Mouse (Mus musculus): Measurements from ENCODE around the gene Dyrk1a. TPM values are rescaled to one million over a fixed set of nuclear protein-coding genes. Genes with fewer than 3 reads are reported as not detected.

Gene Dyrk1a
- polyA plus RNA-seq, 1 experiment from 2014 or later, result 11.3 TPM

DNA sequence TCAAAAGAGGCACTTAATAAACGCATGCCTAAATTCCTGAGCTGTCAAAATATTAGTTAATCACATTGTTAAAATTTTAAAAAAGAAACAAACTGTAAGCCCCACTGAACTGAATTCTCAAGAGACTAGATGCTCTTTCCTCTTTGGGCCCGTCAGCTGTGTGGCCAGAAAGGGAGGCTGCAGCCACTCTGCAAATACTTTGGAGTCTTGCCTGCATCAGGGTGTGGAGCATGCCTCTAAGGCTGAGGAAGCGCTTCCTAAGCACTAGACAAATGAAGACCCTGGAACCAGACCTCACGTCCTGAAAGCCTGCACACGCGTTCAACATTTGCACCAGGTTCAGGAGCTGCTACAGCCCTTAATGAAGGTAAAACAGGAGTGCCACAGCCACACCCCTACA, 36.1 kb upstream of the Dyrk1a start:
- H3K9me3 ChIP-seq (ENCODE audit: control insufficient read depth, low read length), result no peaks in the 10 kb centered on the region
- H3K4me3 ChIP-seq (ENCODE audit: low read depth, low read length), result no peak overlapping the region
- WGBS, result 72% methylated on average over 6 of the region's 6 CpGs
- ATAC-seq (ENCODE audit: low FRiP score), result no peak
- H3K4me2 ChIP-seq, result no peak overlapping the region
- H3K4me1 ChIP-seq (ENCODE audit: control insufficient read depth, insufficient read depth, low read length), result no peaks in the 10 kb centered on the region
- no peak for DNase-seq (ENCODE audit: low spot score, missing footprints)
- H3K27me3 ChIP-seq (ENCODE audit: control insufficient read depth, insufficient read depth, low read length), result no peaks in the 10 kb centered on the region
- H3K36me3 ChIP-seq (ENCODE audit: control insufficient read depth, insufficient read depth, low read length), result no peaks in the 10 kb centered on the region
- H3K9ac ChIP-seq (ENCODE audit: low read length), result no peak overlapping the region
- no peak overlapping the region for H3K27ac ChIP-seq (ENCODE audit: low read depth, low read length)

DNA sequence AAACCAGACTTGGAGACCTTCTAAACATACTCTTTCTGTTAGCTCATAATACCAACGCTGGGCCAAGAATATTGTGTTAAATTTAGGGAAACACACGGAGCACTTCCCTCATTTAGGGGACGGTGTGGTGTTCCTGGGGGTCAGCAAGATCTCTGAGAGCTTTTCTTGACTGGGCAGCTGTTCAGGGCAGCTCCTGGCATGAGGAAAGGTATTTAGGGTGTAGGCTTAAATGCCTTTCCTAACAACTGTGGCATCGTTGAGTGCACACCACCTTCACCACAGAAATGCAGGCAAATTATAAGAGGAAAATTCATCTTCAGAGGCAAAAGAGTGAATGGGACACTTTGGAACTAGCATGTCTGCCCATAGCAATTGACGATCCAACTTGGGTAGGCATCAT, 34.1 kb upstream of the Dyrk1a start:
- no peaks in the 10 kb centered on the region for H3K36me3 ChIP-seq (ENCODE audit: control insufficient read depth, insufficient read depth, low read length)
- H3K27ac ChIP-seq (ENCODE audit: low read depth, low read length), result no peak overlapping the region
- no peaks in the 10 kb centered on the region for H3K9me3 ChIP-seq (ENCODE audit: control insufficient read depth, low read length)
- whole genome bisulfite sequencing, result 86% methylated on average over 5 of the region's 5 CpGs
- no peak for ATAC-seq (ENCODE audit: low FRiP score)
- no peak for DNase-seq (ENCODE audit: low spot score, missing footprints)
- no peak overlapping the region for H3K9ac ChIP-seq (ENCODE audit: low read length)
- H3K4me1 ChIP-seq (ENCODE audit: control insufficient read depth, insufficient read depth, low read length), result no peaks in the 10 kb centered on the region
- no peak overlapping the region for H3K4me2 ChIP-seq
- H3K27me3 ChIP-seq (ENCODE audit: control insufficient read depth, insufficient read depth, low read length), result no peaks in the 10 kb centered on the region
- no peak overlapping the region for H3K4me3 ChIP-seq (ENCODE audit: low read depth, low read length)

DNA sequence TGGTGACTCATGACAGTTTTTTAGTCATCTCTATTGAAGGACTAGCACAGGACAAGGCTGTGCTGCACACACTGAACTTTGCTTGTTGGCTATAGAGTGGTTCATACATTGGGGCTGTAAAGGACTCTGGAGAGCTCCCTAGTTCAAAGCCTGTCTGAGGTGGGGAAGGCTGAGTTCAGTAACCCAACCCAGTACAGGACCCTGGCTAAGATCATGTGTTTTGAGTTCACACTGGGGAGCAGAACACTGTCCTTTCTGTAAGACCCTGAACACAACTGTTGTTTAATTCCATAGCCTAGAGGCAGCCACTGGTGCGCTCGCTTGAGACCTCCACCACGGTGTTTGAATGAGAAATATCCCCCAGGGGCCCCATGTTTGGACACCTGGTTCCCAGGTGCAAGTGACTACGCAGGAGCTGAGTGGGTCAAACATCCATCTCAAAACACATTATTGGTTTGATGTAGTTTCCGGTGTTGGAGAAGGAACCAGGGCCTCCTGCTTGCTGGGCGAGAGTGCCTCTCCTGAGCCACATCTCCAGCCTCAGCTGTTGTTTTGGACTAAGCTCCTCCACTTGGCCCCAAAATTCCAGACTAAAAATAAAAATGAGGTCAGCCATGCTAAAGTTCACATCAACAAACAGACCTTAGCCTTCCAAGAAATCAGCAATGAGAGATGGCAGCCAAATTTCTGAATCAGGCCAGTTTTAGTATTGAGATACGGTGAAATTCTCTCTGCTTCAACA, 33.2 kb upstream of the Dyrk1a start:
- Histone ChIP-seq H3K36me3 (ENCODE audit: control insufficient read depth, insufficient read depth, low read length) (no peaks in the 10 kb centered on the region), H3K9me3 (ENCODE audit: control insufficient read depth, low read length) (no peaks in the 10 kb centered on the region), H3K27ac (ENCODE audit: low read depth, low read length) (no peak overlapping the region), H3K9ac (ENCODE audit: low read length) (no peak overlapping the region), H3K4me2 (no peak overlapping the region), H3K4me3 (ENCODE audit: low read depth, low read length) (no peak overlapping the region), H3K27me3 (ENCODE audit: control insufficient read depth, insufficient read depth, low read length) (no peaks in the 10 kb centered on the region), H3K4me1 (ENCODE audit: control insufficient read depth, insufficient read depth, low read length) (no peaks in the 10 kb centered on the region)
- ATAC-seq (ENCODE audit: low FRiP score) (no peak), DNase-seq (ENCODE audit: low spot score, missing footprints) (no peak)
- WGBS, result 84% methylated on average over 7 of the region's 7 CpGs

DNA sequence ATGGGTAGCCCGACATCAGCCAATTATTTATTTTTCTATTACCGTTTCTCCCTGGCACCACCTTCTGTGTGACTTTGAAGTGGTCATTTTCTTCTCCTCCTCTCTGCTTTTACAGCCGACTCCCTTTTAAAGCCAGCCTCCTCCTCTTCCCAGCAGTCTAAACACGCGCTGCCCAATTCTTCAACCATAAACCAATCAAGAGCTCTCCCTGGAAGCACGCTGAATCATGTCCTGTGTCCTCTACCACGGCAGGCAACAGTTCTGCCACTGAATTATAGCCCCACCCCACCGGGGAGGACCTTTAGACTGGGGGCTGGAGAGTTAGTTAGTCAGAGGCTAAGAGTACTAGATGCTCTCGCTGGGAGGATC, 32.7 kb upstream of the Dyrk1a start:
- no peaks in the 10 kb centered on the region for H3K4me1 ChIP-seq (ENCODE audit: control insufficient read depth, insufficient read depth, low read length)
- H3K4me2 ChIP-seq, result no peak overlapping the region
- ATAC-seq (ENCODE audit: low FRiP score) (no peak), DNase-seq (ENCODE audit: low spot score, missing footprints) (no peak)
- no peaks in the 10 kb centered on the region for H3K27me3 ChIP-seq (ENCODE audit: control insufficient read depth, insufficient read depth, low read length)
- no peak overlapping the region for H3K4me3 ChIP-seq (ENCODE audit: low read depth, low read length)
- WGBS, result 74% methylated on average over 9 of the region's 9 CpGs
- H3K36me3 ChIP-seq (ENCODE audit: control insufficient read depth, insufficient read depth, low read length), result no peaks in the 10 kb centered on the region
- H3K9ac ChIP-seq (ENCODE audit: low read length), result no peak overlapping the region
- no peaks in the 10 kb centered on the region for H3K9me3 ChIP-seq (ENCODE audit: control insufficient read depth, low read length)
- H3K27ac ChIP-seq (ENCODE audit: low read depth, low read length), result no peak overlapping the region

DNA sequence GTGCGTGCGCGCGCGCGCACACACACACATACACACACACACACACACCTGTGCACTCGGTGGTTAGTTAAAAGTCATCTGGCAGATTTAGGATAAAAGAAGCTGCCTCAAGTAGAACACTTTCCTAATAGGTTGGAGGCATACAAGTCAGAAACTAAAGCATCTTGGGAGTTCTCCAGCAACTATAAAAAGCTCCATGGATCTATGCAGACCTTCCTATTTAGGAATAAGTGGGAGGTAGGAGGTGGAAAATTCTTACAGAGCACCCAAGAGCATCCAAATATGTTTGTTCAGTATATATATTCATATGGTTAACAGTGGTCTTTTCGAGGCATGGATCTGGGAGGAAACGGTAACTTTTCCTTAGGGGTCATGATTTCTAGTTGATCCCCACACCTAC, 29.7 kb upstream of the Dyrk1a start:
- WGBS, result 98% methylated on average over 9 of the region's 9 CpGs
- H3K27me3 ChIP-seq (ENCODE audit: control insufficient read depth, insufficient read depth, low read length), result no peaks in the 10 kb centered on the region
- DNase-seq (ENCODE audit: low spot score, missing footprints) (no peak), ATAC-seq (ENCODE audit: low FRiP score) (no peak)
- H3K36me3 ChIP-seq (ENCODE audit: control insufficient read depth, insufficient read depth, low read length), result no peaks in the 10 kb centered on the region
- no peaks in the 10 kb centered on the region for H3K9me3 ChIP-seq (ENCODE audit: control insufficient read depth, low read length)
- no peak overlapping the region for H3K4me2 ChIP-seq
- no peak overlapping the region for H3K4me3 ChIP-seq (ENCODE audit: low read depth, low read length)
- no peaks in the 10 kb centered on the region for H3K4me1 ChIP-seq (ENCODE audit: control insufficient read depth, insufficient read depth, low read length)
- no peak overlapping the region for H3K27ac ChIP-seq (ENCODE audit: low read depth, low read length)
- H3K9ac ChIP-seq (ENCODE audit: low read length), result no peak overlapping the region

DNA sequence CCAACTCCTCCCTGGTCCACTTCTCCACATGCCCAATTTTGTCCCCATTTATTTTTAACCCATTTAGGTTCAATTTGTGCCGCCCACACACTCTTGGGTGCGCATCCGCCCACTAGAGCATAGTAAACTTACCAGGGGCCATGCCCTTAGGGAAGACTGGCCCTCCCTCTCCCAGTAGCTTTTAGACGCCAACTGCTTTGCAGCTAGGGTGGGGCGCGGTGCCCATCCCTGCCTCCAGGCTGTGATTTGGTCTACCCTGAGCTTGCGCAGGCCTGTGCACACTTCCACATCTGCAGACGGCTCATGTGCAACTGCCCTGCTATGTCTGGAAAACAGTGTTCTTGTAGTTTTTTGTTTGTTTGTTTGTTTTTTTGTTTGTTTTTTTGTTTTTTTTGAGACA, 26.9 kb upstream of the Dyrk1a start:
- Histone ChIP-seq H3K4me3 (ENCODE audit: low read depth, low read length) (no peak overlapping the region), H3K27ac (ENCODE audit: low read depth, low read length) (no peak overlapping the region), H3K4me2 (no peak overlapping the region), H3K27me3 (ENCODE audit: control insufficient read depth, insufficient read depth, low read length) (no peaks in the 10 kb centered on the region), H3K9ac (ENCODE audit: low read length) (no peak overlapping the region), H3K36me3 (ENCODE audit: control insufficient read depth, insufficient read depth, low read length) (no peaks in the 10 kb centered on the region), H3K9me3 (ENCODE audit: control insufficient read depth, low read length) (no peaks in the 10 kb centered on the region), H3K4me1 (ENCODE audit: control insufficient read depth, insufficient read depth, low read length) (no peaks in the 10 kb centered on the region)
- no peak for ATAC-seq (ENCODE audit: low FRiP score)
- WGBS, result 92% methylated on average over 8 of the region's 8 CpGs
- DNase-seq (ENCODE audit: low spot score, missing footprints), result no peak

DNA sequence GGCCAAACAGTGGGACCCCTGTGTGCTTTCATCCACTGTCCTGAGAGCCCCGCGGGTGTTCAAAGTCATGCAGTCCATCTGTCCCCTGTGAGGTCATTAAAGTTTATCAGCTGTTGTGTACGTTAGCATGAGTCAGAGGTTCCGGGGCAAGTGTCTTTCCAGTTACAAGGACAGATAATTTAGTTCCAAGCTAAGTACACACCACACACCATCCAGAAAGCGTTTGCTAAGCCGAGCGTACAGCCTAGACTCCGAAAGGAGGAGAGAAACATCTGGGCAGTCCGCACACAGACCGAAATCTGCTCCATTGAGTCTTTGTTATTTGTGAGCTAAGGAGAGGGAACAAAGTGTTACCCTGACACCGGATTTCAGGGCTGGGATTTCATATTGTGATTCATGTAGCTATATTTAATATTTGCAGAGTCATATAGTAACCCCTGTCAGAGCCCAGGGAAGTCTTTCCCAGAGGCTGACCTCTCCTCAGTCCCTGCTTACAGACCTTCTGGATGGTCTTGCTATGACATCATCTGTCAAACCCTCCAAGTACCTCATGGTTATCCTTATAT, 25.2 kb upstream of the Dyrk1a start:
- DNase-seq (ENCODE audit: low spot score, missing footprints), result no peak
- H3K36me3 ChIP-seq (ENCODE audit: control insufficient read depth, insufficient read depth, low read length), result no peaks in the 10 kb centered on the region
- no peaks in the 10 kb centered on the region for H3K9me3 ChIP-seq (ENCODE audit: control insufficient read depth, low read length)
- no peak overlapping the region for H3K9ac ChIP-seq (ENCODE audit: low read length)
- no peak overlapping the region for H3K4me3 ChIP-seq (ENCODE audit: low read depth, low read length)
- no peaks in the 10 kb centered on the region for H3K27me3 ChIP-seq (ENCODE audit: control insufficient read depth, insufficient read depth, low read length)
- no peak overlapping the region for H3K27ac ChIP-seq (ENCODE audit: low read depth, low read length)
- no peak overlapping the region for H3K4me2 ChIP-seq
- 74% methylated on average over 11 of the region's 11 CpGs for WGBS
- H3K4me1 ChIP-seq (ENCODE audit: control insufficient read depth, insufficient read depth, low read length), result no peaks in the 10 kb centered on the region
- ATAC-seq (ENCODE audit: low FRiP score), result no peak

DNA sequence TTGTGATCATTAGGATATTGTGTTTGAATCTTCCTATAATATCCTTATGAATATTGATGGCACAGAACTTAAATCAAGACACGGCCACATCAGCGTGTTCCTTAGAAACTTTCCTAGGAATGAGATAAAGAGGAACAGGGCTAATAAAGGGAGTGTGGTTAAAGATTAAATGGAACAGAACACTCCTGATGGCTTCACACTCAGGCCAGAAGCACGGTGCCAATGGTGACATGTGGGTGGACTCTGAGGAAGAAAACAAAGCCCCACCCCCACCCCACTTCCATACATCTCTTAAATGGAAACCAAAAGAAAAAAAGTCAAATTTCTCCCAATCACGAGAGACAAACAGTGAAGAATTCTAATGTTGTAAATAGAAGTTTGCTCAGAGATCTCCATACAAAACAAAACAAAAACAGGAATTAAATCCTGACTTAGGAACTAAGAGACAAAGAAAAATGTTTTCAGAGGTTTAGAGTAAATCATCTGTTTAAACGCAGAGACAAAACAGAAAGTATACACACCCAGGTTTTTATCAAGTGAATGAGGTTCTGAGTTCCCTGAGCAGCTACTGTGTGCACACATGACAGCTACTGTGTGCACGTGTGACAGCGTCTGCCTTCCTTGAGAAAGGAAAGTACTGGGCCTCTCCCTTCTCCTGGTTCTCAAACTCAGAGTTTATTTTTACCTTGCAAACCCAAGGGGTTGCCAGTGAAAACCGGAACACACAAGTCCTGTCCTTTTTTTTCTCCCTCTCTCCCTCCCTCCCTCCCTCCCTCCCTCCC, 23.8 kb upstream of the Dyrk1a start:
- ATAC-seq (ENCODE audit: low FRiP score) (no peak), DNase-seq (ENCODE audit: low spot score, missing footprints) (no peak)
- Histone ChIP-seq H3K4me2 (no peak overlapping the region), H3K4me1 (ENCODE audit: control insufficient read depth, insufficient read depth, low read length) (no peaks in the 10 kb centered on the region), H3K27ac (ENCODE audit: low read depth, low read length) (no peak overlapping the region), H3K9ac (ENCODE audit: low read length) (no peak overlapping the region), H3K9me3 (ENCODE audit: control insufficient read depth, low read length) (no peaks in the 10 kb centered on the region), H3K36me3 (ENCODE audit: control insufficient read depth, insufficient read depth, low read length) (no peaks in the 10 kb centered on the region), H3K4me3 (ENCODE audit: low read depth, low read length) (no peak overlapping the region), H3K27me3 (ENCODE audit: control insufficient read depth, insufficient read depth, low read length) (no peaks in the 10 kb centered on the region)
- 67% methylated on average over 8 of the region's 8 CpGs for WGBS

DNA sequence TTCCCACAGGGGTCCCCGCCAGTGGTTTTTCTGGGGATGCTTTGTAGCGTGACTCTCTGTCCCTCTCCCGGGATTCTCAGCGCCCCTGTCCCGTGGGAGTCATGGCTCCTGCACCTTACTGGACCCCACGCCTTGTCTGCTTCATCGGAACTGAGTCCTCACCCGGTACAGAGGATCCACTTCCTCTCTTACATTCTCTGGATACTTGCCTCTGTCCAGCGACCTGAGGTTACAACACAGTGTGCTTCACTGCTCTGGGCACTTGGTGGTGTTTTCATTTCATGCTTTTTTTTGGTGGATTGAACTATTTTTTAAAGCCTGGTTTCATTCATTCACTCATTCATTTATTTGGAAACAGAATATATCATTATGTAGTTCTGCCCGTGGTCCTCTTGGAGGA, 20.0 kb upstream of the Dyrk1a start:
- Histone ChIP-seq H3K27ac (ENCODE audit: low read depth, low read length) (no peak overlapping the region), H3K36me3 (ENCODE audit: control insufficient read depth, insufficient read depth, low read length) (no peaks in the 10 kb centered on the region), H3K9me3 (ENCODE audit: control insufficient read depth, low read length) (no peaks in the 10 kb centered on the region; the same call in 1 of the 2 replicates), H3K4me2 (no peak overlapping the region), H3K4me1 (ENCODE audit: control insufficient read depth, insufficient read depth, low read length) (no peaks in the 10 kb centered on the region), H3K4me3 (ENCODE audit: low read depth, low read length) (no peak overlapping the region), H3K27me3 (ENCODE audit: control insufficient read depth, insufficient read depth, low read length) (no peaks in the 10 kb centered on the region), H3K9ac (ENCODE audit: low read length) (no peak overlapping the region)
- WGBS, result 76% methylated on average over 10 of the region's 10 CpGs
- ATAC-seq (ENCODE audit: low FRiP score) (no peak), DNase-seq (ENCODE audit: low spot score, missing footprints) (no peak)
